Mouse (Mus musculus) urinary bladder, postnatal 36 days (tissue): Measurements from ENCODE around the gene Slc35e4.
A peak's percentile ranks its signal among the peaks of the same experiment; 100 is the strongest.

Source experiments
- DNase-seq, 2 experiments: peaks; one replicate each; pipeline ENCODE4 v3.0.0; 2022; ENCODE audit warnings: low spot score in 2 of 2, mixed read lengths in 1 of 2

Slc35e4 gene

GRCm38 (mm10) chr11:3864343-3864742, 50.1 kb downstream of the Slc35e4 start:
- DNase-seq: no peak

- DNase-seq: peak; percentile 46 to 70
Observed at GRCm38 (mm10) chr11:3863454-3864112, 50.9 kb downstream of the Slc35e4 start, which contains the start of gene Osbp2. Osbp2 (minus strand) TSS chr11:3863903.

GRCm38 (mm10) chr11:3862661-3863453, 51.6 kb downstream of the Slc35e4 start:
- DNase-seq: no peak

- DNase-seq: no peak
Observed at GRCm38 (mm10) chr11:3860361-3860760, 54.1 kb downstream of the Slc35e4 start.

GRCm38 (mm10) chr11:3859778-3860177, 54.7 kb downstream of the Slc35e4 start:
- DNase-seq: no peak

GRCm38 (mm10) chr11:3857902-3858301, 56.6 kb downstream of the Slc35e4 start:
- no peak for DNase-seq
